Mouse (Mus musculus): Measurements from ENCODE around the gene Cyp2t4. TPM values are rescaled to one million over a fixed set of nuclear protein-coding genes. Genes with fewer than 3 reads are reported as not detected.

Cyp2t4 gene
- not detected for total RNA-seq (2021)
- long read RNA-seq, experiment 1, partial matches to known transcripts: 0 of 2 reads
- long read RNA-seq, experiment 1, other reads (novel, unspliced or antisense): 2 of 2 reads
- long read RNA-seq, experiment 2, partial matches to known transcripts: 0 of 2 reads
- long read RNA-seq, experiment 2, other reads (novel, unspliced or antisense): 2 of 2 reads

DNA sequence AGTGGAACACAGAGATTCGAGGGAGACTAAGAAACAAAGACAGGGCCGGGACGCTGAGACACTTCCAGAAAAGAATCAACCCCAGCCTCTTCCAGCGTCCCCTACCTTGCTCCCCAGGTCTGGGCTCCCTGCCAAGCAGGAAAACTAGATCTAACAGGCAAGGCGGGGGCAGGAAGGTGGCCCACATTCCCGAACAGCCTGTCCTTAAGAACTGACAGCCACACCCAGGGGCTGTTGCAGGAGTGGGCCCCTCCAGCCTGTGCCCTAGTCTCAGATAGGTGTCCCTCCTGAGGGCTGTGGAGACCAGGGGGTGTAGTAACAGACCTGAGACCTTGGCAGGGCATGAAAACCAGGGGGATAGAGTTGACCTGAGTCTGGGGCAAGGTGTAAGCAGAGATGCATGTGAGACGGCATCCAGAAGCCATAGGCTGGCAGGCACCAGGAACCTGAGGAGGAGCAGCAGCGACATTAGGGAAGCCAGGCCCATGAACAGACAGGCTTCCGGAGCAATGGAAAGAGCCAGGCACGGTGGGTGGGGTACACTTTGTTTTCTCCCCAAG lies at the start of gene Cyp2t4:
Gene Cyp2t4 (plus strand): TSS at position 510 of the 560 bp plus-strand sequence.
- peak; percentile 62 for DNase-seq
- TF ChIP-seq CTCF (IDR thresholded peaks at IDR 0.05): no peak
- H3K27ac ChIP-seq: peak within 1 kb of the TSS; percentile 74
- intact Hi-C loops (cut with DNase I): no loop called here
- H3K4me3 ChIP-seq: peak within 1 kb of the TSS; percentile 30

- intact Hi-C loops (cut with DNase I): no loop called here
- H3K27ac ChIP-seq: peak overlapping the region; percentile 20; the same call in 1 of the 2 replicates
These were observed 48.6 kb upstream of the Cyp2t4 start for GRCm38 (mm10) chr7:27104882-27105281.

GRCm38 (mm10) chr7:27110327-27110726 lies 43.2 kb upstream of the Cyp2t4 start:
- H3K4me3 ChIP-seq: no peak overlapping the region
- H3K27ac ChIP-seq: no peak overlapping the region
- no peak for TF ChIP-seq CTCF (IDR thresholded peaks at IDR 0.05)
- intact Hi-C loops (cut with DNase I): no loop called here
- no peak for DNase-seq

More at GRCm38 (mm10) chr7:27104882-27105281, 48.6 kb upstream of the Cyp2t4 start:
- no peak for TF ChIP-seq CTCF (IDR thresholded peaks at IDR 0.05)
- H3K4me3 ChIP-seq: no peak overlapping the region
- no peak for DNase-seq

- no peak overlapping the region for H3K4me3 ChIP-seq
- intact Hi-C loops (cut with DNase I): no loop called here
- no peak overlapping the region for H3K27ac ChIP-seq
- no peak for DNase-seq
- no peak for TF ChIP-seq CTCF (IDR thresholded peaks at IDR 0.05)
These were observed 42.5 kb upstream of the Cyp2t4 start for GRCm38 (mm10) chr7:27111038-27111437.

- no peak for TF ChIP-seq CTCF (IDR thresholded peaks at IDR 0.05)
- no peak overlapping the region for H3K4me3 ChIP-seq
- intact Hi-C loops (cut with DNase I): no loop called here
- H3K27ac ChIP-seq: no peak overlapping the region
- DNase-seq: no peak
These were observed 41.5 kb upstream of the Cyp2t4 start for GRCm38 (mm10) chr7:27111987-27112386.

DNA sequence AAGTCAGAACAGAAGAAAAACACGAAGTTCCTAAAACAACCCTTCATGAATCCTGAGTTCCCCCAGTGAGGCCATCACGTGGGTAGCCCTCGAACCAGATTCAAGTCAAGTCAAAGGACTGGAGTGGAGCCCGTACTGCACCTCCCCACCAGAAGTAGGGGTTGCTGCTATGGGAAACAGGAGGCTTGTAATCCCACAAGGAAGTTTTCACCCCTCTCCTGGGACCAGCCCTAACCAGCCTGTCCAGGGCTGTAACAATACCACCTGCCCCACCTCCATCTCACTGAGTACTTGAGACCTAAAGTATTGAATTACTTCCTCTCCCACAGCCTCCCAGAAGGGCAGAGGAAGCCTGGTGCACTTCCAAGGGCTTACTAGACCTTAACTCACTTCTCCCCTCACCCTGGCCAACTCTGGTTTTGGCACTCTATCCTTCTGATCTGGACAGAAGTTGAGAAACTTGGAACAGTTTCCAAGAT lies 35.4 kb upstream of the Cyp2t4 start:
- Histone ChIP-seq H3K27ac (peak overlapping the region; percentile 28; the same call in 1 of the 2 replicates), H3K4me3 (no peak overlapping the region)
- no peak for TF ChIP-seq CTCF (IDR thresholded peaks at IDR 0.05)
- intact Hi-C loops (cut with DNase I): no loop called here
- peak; percentile 52 for DNase-seq

- intact Hi-C loops (cut with DNase I): no loop called here
- no peak for DNase-seq
- Histone ChIP-seq H3K27ac (peak within 1 kb of the TSS; percentile 39; the same call in 1 of the 2 replicates), H3K4me3 (no peak within 1 kb of the TSS)
- no peak for TF ChIP-seq CTCF (IDR thresholded peaks at IDR 0.05)
These were observed 33.8 kb upstream of the Cyp2t4 start, which contains the start of gene Cyp2f2 for GRCm38 (mm10) chr7:27119676-27120075. Gene Cyp2f2, plus strand, starts transcription at chr7:27119909.

DNA sequence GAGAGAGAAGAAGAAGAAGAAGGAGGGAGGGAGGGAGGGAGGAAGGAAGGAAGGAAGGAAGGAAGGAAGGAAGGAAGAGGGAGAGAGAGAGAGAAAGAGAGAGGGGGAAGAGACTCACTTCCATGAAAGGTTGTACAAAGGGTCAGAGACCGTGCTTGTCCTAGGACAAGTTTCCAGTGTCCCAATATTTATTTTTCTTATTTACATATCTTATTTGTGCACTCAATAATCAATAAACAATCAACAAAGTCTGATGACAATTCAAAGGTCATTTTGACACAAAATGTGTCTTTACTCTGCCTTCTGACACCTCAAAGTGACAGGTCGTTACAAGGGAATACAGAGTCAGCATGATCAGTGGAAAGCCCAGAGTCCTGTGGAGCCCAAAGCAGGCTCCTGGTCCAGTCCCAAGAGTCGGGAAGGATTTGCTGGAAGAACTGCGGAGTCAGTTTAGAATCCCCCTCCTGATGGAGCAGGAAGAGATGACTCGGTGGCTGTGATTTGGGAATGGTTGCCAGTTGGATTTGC lies 29.1 kb upstream of the Cyp2t4 start:
- no peak for DNase-seq
- TF ChIP-seq CTCF (IDR thresholded peaks at IDR 0.05): no peak
- Histone ChIP-seq H3K27ac (no peak overlapping the region), H3K4me3 (no peak overlapping the region)
- intact Hi-C loops (cut with DNase I): no loop called here

- Histone ChIP-seq H3K4me3 (no peak overlapping the region), H3K27ac (no peak overlapping the region)
- DNase-seq: no peak
- no peak for TF ChIP-seq CTCF (IDR thresholded peaks at IDR 0.05)
- intact Hi-C loops (cut with DNase I): no loop called here
These were observed 28.5 kb upstream of the Cyp2t4 start for GRCm38 (mm10) chr7:27124969-27125368.

DNA sequence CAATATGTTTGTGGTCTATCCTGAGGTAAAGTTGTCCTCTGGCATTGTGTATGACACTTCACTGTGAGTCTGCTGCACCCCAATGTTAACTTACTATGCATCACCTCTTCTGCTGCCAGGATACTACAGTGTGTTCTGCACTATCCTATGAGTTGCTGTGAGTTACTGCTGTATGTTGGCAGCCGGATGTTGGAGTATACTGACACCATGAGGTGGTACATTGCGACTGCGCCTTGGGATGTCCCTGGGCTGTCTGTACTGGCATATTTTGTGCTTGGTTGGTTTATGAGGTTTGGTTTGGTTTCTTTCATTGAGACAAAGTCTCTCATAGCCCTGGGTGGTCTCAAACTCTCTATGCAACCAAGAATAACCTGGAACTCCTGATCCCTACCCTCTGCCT lies 25.4 kb upstream of the Cyp2t4 start:
- no peak overlapping the region for H3K27ac ChIP-seq
- H3K4me3 ChIP-seq: no peak overlapping the region
- peak; percentile 34 for DNase-seq
- intact Hi-C loops (cut with DNase I): no loop called here
- TF ChIP-seq CTCF (IDR thresholded peaks at IDR 0.05): peak; percentile 69

DNA sequence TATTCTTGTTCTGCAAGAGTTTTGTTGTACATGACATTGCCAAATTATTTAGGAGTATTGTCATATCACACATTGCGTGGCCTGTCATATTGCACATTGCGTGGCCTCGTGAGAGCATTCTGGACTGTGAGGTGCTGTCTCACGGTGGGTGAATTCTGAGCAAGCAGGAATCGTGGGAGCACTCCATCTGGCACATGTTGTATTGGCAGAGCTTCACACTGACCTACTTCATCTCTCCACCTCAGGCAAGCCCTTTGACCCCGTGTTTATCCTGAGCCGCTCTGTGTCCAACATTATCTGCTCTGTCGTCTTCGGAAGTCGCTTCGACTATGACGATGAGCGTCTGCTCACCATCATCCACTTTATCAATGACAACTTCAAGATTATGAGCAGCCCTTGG lies 24.6 kb upstream of the Cyp2t4 start:
- no peak for TF ChIP-seq CTCF (IDR thresholded peaks at IDR 0.05)
- no peak for DNase-seq
- intact Hi-C loops (cut with DNase I): no loop called here

DNA sequence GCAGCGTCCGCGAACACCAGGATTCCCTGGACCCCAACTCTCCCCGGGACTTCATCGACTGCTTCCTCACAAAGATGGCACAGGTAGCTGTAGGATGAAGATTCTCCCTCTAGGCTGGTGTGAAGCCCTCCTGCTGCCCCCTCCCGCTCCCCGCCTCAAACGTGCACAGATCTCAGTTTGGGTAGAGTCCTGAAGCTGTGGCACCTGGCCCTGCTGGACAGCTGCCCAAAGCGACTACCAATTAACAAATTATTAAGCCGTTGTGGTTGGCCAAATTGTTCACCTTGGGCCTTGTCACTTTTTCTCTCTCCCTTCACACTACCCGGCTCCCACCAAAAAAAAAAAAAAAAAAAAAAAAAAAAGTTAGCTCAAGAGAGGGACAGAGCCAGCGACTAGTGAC lies 23.7 kb upstream of the Cyp2t4 start:
- TF ChIP-seq CTCF (IDR thresholded peaks at IDR 0.05): no peak
- Histone ChIP-seq H3K27ac (no peak overlapping the region), H3K4me3 (no peak overlapping the region)
- intact Hi-C loops (cut with DNase I): no loop called here
- DNase-seq: no peak

More for the DNA sequence above, 24.6 kb upstream of the Cyp2t4 start:
- Histone ChIP-seq H3K27ac (no peak overlapping the region), H3K4me3 (no peak overlapping the region)

DNA sequence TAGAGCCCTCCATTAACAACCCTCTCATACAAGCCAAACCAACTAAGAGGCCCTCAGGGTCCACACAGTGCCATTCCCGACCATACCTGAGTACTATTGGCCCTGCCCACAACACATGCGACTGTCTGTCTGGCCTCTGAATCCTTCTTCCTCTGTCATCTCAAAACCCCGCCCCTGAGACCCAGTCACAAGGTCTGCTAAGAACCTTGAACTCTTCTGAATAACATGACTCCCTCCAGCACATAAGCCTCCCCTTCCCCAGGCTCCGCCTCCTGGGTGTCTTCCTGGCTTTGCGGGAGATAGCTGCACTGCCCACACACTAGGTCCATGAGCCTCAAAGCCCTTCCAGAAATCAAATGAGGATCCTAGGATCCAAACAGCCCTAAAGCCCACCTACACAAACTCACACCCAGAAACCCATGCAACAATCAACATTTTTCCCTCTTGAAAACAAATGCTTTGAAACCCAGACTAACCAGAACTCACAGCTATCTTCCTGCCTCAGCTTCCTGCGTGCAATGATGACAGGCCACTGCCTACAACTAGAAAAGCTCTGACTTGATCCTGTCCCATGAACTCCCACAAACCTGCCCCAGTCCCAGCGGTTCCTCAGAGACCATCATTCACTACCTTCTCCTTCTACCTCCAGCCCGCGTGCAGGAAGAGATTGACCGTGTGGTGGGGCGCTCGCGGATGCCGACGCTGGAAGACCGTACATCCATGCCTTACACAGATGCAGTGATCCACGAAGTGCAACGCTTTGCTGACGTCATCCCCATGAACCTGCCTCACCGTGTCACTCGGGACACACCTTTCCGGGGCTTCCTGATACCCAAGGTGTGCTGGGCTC lies 22.8 kb upstream of the Cyp2t4 start:
- intact Hi-C loops (cut with DNase I): no loop called here
- no peak overlapping the region for H3K4me3 ChIP-seq
- H3K27ac ChIP-seq: no peak overlapping the region
- no peak for DNase-seq
- no peak for TF ChIP-seq CTCF (IDR thresholded peaks at IDR 0.05)

Measured in gastrocnemius, adult 2 months (tissue).